Comparison of ENCODE assay signal across 20 mouse cellular contexts in the genomic region with DNA sequence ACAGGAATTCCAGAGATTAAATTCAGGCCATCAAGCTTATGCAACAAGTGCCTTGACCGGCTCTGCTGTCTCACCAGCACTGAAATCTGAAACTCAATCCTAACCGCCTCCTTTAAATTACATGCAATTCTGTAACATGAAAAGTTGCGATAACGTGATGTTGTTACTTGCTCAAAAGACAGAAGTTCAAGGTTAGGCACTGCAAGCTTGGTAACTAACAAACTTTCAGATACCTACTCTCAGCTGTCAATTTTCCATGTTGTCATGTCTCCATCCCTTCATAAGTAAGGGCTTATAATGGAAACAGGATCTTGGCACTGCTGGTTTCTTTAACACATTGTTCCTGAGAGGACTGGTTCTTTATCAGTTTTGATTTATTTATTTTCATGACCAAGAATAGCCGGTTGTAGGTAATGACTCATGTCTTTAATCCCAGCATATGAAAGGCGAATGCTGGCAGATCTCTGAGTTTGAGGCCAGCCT. TPM values are rescaled to one million over a fixed set of nuclear protein-coding genes. Genes with fewer than 3 reads are reported as not detected.
DNase-seq lines count a peak whose midpoint lies in the region; ATAC-seq lines count a peak whose summit lies in the region.
"Had no signal": no experiment of that assay in that cellular context is flagged by ENCODE, and none has a peak within 500 bp of the region (broad histone marks: within the 10 kb centered on the region; RNA-seq: fewer than 3 reads in every experiment).

No protein-coding gene starts in this region.

- peaks cover 29% of the 10 kb centered on the region for H3K4me1 ChIP-seq in heart, embryonic 15.5 days (replicated peaks)
- H3K4me1 ChIP-seq: hindbrain, embryonic 10.5 days had no signal

- no peak overlapping the region for H3K4me3 ChIP-seq in heart, embryonic 15.5 days
- H3K4me3 ChIP-seq: hindbrain, embryonic 10.5 days; left cerebral cortex, adult 2 months; limb, embryonic 13.5 days; megakaryocyte, embryonic 14.5 days; neural tube, embryonic 13.5 days had no signal

- peak overlapping the region; percentile 40 for H3K4me2 ChIP-seq in heart, embryonic 15.5 days
- H3K4me2 ChIP-seq: limb, embryonic 13.5 days; neural tube, embryonic 13.5 days had no signal

- WGBS in heart, embryonic 15.5 days, result 33% methylated on average over 6 of the region's 6 CpGs

- H3K9ac ChIP-seq in heart, embryonic 15.5 days, result no peak overlapping the region
- H3K9ac ChIP-seq: forebrain, postnatal 0 days; limb, embryonic 13.5 days; neural tube, embryonic 13.5 days had no signal

- peak; percentile 24 to 71 for DNase-seq in adrenal gland, adult (ENCODE audit: inconsistent age in 2 of 2, low spot score in 1 of 2)
- DNase-seq in adrenal gland, adult 8-10 months, result no peak
- DNase-seq in heart, postnatal 4 days, result no peak
- peak; percentile 58 for DNase-seq in 416B (ENCODE audit: low read depth)
- DNase-seq in gonadal fat pad, adult 2 months (ENCODE audit: low read depth), result peak; percentile 65
- no peak for DNase-seq in layer of hippocampus, postnatal 14 days (ENCODE audit: low spot score in 2 of 2)
- no peak for DNase-seq in layer of hippocampus, postnatal 25 days (ENCODE audit: extremely low spot score in 1 of 2, low spot score in 1 of 2)
- DNase-seq: adrenal gland, postnatal 36 days; cerebellum, postnatal 10 days; embryo, embryonic 11 days; forebrain, postnatal 0 days; kidney, adult 8-10 months; lung, adult 2 months had no signal

- peak; percentile 33; the same call in 1 of the 2 replicates for ATAC-seq in heart, embryonic 15.5 days (replicated peaks; ENCODE audit: insufficient number of reproducible peaks, insufficient read depth, low FRiP score, low read depth)
- ATAC-seq: forebrain, postnatal 0 days had no signal

- no peaks in the 10 kb centered on the region for H3K9me3 ChIP-seq in heart, embryonic 15.5 days (replicated peaks)
- H3K9me3 ChIP-seq: G1E; hindbrain, embryonic 10.5 days; limb, embryonic 13.5 days; megakaryocyte, embryonic 14.5 days; neural tube, embryonic 13.5 days had no signal

- no peaks in the 10 kb centered on the region for H3K27me3 ChIP-seq in heart, embryonic 15.5 days
- H3K27me3 ChIP-seq: limb, embryonic 13.5 days; megakaryocyte, embryonic 14.5 days; neural tube, embryonic 13.5 days had no signal

- H3K27ac ChIP-seq in heart, embryonic 15.5 days, result peak overlapping the region; percentile 77
- H3K27ac ChIP-seq: hindbrain, embryonic 10.5 days; left cerebral cortex, adult 2 months; limb, embryonic 13.5 days; neural tube, embryonic 13.5 days had no signal

- H3K36me3 ChIP-seq in heart, embryonic 15.5 days, result no peaks in the 10 kb centered on the region
- H3K36me3 ChIP-seq: limb, embryonic 13.5 days; neural tube, embryonic 13.5 days had no signal

RNA-seq across cellular contexts. Expression of a gene that starts 26.5 kb away (rescaled TPM):
- 10 to 100 TPM; 14.6 to 21.7 (median 16.6) TPM for total RNA-seq in adrenal gland, adult 8-10 months (2022)
- 5.6 and 6.4 TPM in 2 replicates for polyA plus RNA-seq in heart, embryonic 15.5 days (2015; fragmentation: Nextera tagmentation; extraction: Ambion mirVana)
- 10 to 100 TPM; 21.0 to 21.1 TPM for total RNA-seq in heart, postnatal 4 days (2021)
- polyA plus RNA-seq in gonadal fat pad, adult 2 months (2012; rRNA removed), result 4.0 and 4.4 TPM in 2 replicates
- total RNA-seq in layer of hippocampus, postnatal 14 days (2021), result 10 to 100 TPM; 13.9 to 15.5 TPM
- 10 to 100 TPM; 14.9 to 18.5 TPM for total RNA-seq in layer of hippocampus, postnatal 25 days (2021)

RNA-seq across cellular contexts. Expression of a gene that starts 47.7 kb away (rescaled TPM):
- total RNA-seq in adrenal gland, adult 8-10 months (2022), result 10 to 100 TPM; 16.9 to 24.3 (median 23.4) TPM
- polyA plus RNA-seq in heart, embryonic 15.5 days (2015; fragmentation: Nextera tagmentation; extraction: Ambion mirVana), result 45.3 and 47.6 TPM in 2 replicates
- 10 to 100 TPM; 22.0 to 22.4 TPM for total RNA-seq in heart, postnatal 4 days (2021)
- polyA plus RNA-seq in gonadal fat pad, adult 2 months (2012; rRNA removed), result 12.3 and 13.6 TPM in 2 replicates
- 10 to 100 TPM; 21.1 to 24.0 TPM for total RNA-seq in layer of hippocampus, postnatal 14 days (2021)
- total RNA-seq in layer of hippocampus, postnatal 25 days (2021), result 10 to 100 TPM; 22.7 to 24.8 TPM

RNA-seq across cellular contexts. Expression of a gene that starts 47.8 kb away (rescaled TPM):
- 10 to 100 TPM in 2 of 4 experiments, 1 to 10 TPM in 2; 7.3 to 16.2 (median 11.5) TPM for total RNA-seq in adrenal gland, adult 8-10 months (2022)
- polyA plus RNA-seq in heart, embryonic 15.5 days (2015; fragmentation: Nextera tagmentation; extraction: Ambion mirVana), result 31.2 and 32.9 TPM in 2 replicates
- total RNA-seq in heart, postnatal 4 days (2021), result 10 to 100 TPM; 61.0 to 66.1 TPM
- polyA plus RNA-seq in gonadal fat pad, adult 2 months (2012; rRNA removed), result 2.6 and 2.7 TPM in 2 replicates
- 10 to 100 TPM; 15.6 to 16.6 TPM for total RNA-seq in layer of hippocampus, postnatal 14 days (2021)
- total RNA-seq in layer of hippocampus, postnatal 25 days (2021), result 10 to 100 TPM; 10.3 to 12.9 TPM

Comparison
In these comparisons a context has a peak if more than half of its experiments do, and no peak if none do; other contexts are left out.
1. DNase-seq: peak in adrenal gland, adult (2 of 2), 416B (single experiment) and gonadal fat pad, adult 2 months (single experiment); none in adrenal gland, adult 8-10 months (single experiment), heart, postnatal 4 days (single experiment), layer of hippocampus, postnatal 14 days (0 of 2) and layer of hippocampus, postnatal 25 days (0 of 2).